Mouse (Mus musculus) macrophage (primary cell): ENCODE measurements around the gene Tiam1. TPM values are rescaled to one million over a fixed set of nuclear protein-coding genes. Genes with fewer than 3 reads are reported as not detected.
A peak's percentile ranks its signal among the peaks of the same experiment; 100 is the strongest.

Experiments used
- H3K27ac ChIP-seq: fragments of 350-480 bp; formaldehyde crosslinking; 2 replicates; pipeline ENCODE4 v1.9.0; 2021
- H3K36me3 ChIP-seq: fragments of 350-480 bp; formaldehyde crosslinking; 2 replicates; pipeline ENCODE4 v1.9.0; 2021; ENCODE audit errors: inconsistent target
- H3K4me3 ChIP-seq: fragments of 350-480 bp; formaldehyde crosslinking; 2 replicates; pipeline ENCODE4 v1.9.0; 2021; ENCODE audit errors: inconsistent target
- H3K79me2 ChIP-seq: fragments of 350-480 bp; formaldehyde crosslinking; 2 replicates; pipeline ENCODE4 v1.9.0; 2021; ENCODE audit errors: inconsistent target
- WGBS: methylation state at CpG from one replicate; pipeline ENCODE4 v1.1.7; 2026; ENCODE audit warnings: inconsistent platforms; ENCODE audit not compliant: missing documents; 5-methylcytosine and 5-hydroxymethylcytosine counted together
- polyA plus RNA-seq: library from polyadenylated mRNA; stranded (reverse); fragments of 250-400 nt; gene quantifications from 3 replicates; pipeline ENCODE4 v1.2.4, GENCODE M21; 2018; ENCODE audit warnings: inconsistent platforms
- total RNA-seq, 78 experiments: library from RNA; depleted of rRNA; stranded (reverse); fragments of 250-400 nt; gene quantifications; 1 replicate in 9 of 78; 2 replicates in 24 of 78; 3 replicates in 43 of 78; 4 replicates in 2 of 78; pipeline ENCODE4 v1.2.4; 2018; ENCODE audit warnings: inconsistent platforms in 56 of 78

The Tiam1 gene
- total RNA-seq (2018; cell fraction: chromatin; rRNA removed), result 10 to 100 TPM in 16 of 26 experiments, 1 to 10 TPM in 10; 2.4 to 91.2 (median 10.7) TPM
- total RNA-seq (2018; cell fraction: cytosol; rRNA removed), result 1 to 10 TPM; 3.0 to 7.4 (median 4.4) TPM
- 10 to 100 TPM in 10 of 26 experiments, 1 to 10 TPM in 16; 4.9 to 44.7 (median 8.8) TPM for total RNA-seq (2018; cell fraction: nucleus; rRNA removed)
- 2.5 to 6.1 TPM (median 3.5 TPM) in 3 replicates for polyA plus RNA-seq

DNA sequence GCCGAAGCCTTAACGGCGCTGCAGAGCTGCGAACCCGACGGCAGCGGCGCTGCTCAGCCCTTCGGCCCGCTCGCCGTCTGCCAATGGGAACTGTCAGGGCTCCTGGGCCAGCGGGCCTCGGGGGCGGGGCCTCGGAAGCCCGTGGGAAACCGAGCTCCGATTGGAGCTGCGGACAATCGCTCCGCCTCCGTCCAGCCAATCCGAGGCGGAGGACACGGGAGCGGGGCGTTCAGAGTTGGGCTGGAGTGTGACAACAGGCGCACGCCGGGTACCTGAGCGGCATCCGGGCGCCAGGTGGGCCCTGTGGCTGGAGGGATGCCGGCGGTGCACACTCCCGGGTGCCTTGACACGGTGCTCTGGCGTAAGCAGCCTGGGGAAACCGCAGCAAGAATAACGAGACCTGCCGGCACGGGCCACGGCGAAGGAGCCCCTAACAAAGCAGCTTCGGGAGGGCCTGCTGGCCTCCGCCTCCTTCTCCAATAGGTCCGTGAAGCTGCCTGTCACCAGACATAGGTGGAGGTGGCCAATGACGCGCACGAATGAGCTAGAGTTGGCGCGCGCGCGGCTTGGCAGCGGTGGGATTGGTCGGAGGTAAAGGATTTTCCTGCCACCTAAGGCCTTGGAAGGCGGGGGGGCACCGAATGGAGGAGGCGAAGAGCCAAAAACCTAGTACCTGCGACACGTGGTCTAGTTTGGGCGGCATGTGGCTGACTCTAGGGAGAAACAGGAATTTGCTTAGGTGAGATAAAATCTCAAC lies at the start of gene Tiam1:
Tiam1 (minus strand) TSS at position 10 of the 757 bp plus-strand sequence.
- no peak within 1 kb of the TSS for H3K27ac ChIP-seq
- no peaks in the 10 kb centered on the region for H3K79me2 ChIP-seq
- H3K36me3 ChIP-seq, result no peaks in the 10 kb centered on the region
- 1% methylated on average over 64 of the region's 64 CpGs for WGBS
- peak within 1 kb of the TSS; percentile 38 for H3K4me3 ChIP-seq

DNA sequence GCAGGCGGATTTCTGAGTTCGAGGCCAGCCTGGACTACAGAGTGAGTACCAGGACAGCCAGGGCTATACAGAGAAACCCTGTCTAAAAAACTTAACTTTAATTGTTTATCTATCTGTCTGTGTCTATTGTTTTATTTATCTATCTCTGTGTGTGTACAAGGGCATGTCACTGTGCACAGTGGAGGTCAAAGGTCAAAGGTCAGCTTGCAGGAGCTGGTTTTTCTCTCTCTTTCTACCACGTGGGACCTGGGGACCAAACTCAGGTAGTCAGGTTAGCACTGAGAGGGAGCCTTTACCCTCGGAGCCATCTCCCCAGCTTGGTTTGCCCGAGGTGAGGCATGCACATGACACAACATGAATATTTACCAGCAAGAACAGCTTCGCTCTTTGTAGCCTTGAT lies 47.7 kb upstream of the Tiam1 start:
- Histone ChIP-seq H3K27ac (no peak overlapping the region), H3K36me3 (no peaks in the 10 kb centered on the region), H3K79me2 (no peaks in the 10 kb centered on the region), H3K4me3 (no peak overlapping the region)
- 97% methylated on average over 6 of the region's 6 CpGs for WGBS

DNA sequence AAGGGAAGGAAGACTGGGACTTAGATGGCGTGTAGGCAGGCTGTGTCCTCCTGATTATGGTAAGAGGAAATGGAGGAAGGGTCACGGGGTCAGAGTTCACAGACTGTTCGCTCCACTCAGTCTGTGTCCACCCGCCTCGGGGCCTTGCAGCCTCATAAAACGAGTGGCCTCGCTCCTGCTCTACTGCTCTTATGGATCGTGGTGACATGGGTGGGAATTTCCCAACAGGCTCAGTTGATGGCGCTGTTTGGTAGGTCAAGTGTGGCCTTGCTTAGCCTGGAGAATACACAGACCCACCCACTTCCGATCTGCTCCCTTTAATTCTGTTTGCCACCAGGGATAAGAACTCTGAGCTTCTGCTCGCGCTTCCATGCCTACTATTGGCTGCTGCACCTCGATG lies 43.9 kb upstream of the Tiam1 start:
- H3K4me3 ChIP-seq, result no peak overlapping the region
- WGBS, result 15% methylated on average over 13 of the region's 13 CpGs
- no peaks in the 10 kb centered on the region for H3K36me3 ChIP-seq
- H3K27ac ChIP-seq, result no peak overlapping the region
- no peaks in the 10 kb centered on the region for H3K79me2 ChIP-seq

DNA sequence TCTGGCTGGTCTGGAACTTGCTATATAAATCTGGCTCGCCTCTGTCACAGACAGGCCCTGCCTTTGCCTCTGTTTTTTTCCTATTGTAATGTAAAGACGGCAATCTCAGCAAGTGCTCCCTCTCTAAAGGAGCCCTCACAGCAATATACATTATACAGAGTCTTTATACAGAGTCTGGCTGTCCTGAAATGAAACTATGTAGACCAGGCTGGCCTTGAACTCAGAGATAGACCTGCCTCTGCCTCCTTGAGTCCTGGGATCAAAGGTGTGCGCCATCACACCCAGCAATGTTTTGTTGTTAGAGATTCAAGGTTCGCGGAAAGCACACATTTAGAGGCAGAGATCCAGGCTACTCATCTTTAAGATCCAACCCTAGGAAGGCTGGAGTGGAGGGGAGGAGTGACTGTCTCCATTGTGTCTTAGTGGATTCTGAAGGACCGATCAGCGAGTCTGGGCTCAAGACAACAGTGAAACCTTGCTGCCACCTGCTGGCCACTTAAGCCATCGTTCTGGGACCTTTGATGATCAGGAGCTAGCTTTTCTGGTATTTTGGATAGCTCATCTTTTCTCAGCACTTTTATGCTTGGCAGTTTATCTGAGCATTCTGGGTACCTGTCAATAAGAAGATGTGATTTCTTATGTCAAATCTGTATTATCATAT lies 42.5 kb upstream of the Tiam1 start:
- Histone ChIP-seq H3K36me3 (no peaks in the 10 kb centered on the region), H3K4me3 (no peak overlapping the region), H3K79me2 (no peaks in the 10 kb centered on the region), H3K27ac (no peak overlapping the region)
- WGBS, result 55% methylated on average over 8 of the region's 8 CpGs

DNA sequence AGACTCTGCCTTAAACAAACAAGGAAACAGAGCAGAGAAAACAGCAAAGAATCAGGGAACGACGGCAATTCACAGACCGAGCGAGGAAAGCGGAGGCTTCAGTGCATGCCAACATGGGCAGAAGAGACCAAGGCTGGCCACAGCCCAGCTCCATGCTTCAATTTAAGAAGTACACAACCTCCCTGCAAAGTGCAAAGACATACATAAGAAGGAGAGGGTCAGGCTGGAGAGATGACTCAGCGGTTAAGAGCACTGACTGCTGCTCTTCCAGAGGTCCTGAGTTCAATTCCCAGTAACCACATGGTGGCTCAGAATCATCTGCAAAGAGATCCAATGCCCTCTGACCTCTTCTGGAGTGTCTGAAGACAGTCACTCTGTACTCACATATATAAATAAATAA lies 40.6 kb upstream of the Tiam1 start:
- H3K4me3 ChIP-seq, result no peak overlapping the region
- H3K79me2 ChIP-seq, result no peaks in the 10 kb centered on the region
- H3K36me3 ChIP-seq, result no peaks in the 10 kb centered on the region
- no peak overlapping the region for H3K27ac ChIP-seq
- 99% methylated on average over 6 of the region's 6 CpGs for WGBS

DNA sequence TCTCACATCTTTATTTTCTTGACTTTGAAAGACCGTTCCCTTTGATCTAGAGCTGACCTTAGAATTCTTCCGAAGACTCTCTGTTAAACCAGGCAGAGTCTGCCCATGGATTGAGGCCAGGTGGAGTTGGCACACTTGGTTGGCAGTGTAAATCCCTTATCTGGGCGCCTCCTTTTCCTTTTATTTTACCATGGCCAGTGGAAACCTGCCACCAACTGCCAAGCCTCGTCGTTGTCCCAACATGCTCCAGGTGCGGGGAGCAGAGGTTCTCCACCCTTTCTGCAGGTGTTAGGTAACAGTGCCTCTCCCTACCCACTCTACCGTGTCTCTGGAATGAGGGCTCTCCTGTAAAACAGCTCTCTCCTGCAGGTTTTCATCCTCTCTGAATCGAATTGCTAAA lies 38.1 kb upstream of the Tiam1 start:
- Histone ChIP-seq H3K4me3 (no peak overlapping the region), H3K79me2 (no peaks in the 10 kb centered on the region)
- 93% methylated on average over 8 of the region's 8 CpGs for WGBS

DNA sequence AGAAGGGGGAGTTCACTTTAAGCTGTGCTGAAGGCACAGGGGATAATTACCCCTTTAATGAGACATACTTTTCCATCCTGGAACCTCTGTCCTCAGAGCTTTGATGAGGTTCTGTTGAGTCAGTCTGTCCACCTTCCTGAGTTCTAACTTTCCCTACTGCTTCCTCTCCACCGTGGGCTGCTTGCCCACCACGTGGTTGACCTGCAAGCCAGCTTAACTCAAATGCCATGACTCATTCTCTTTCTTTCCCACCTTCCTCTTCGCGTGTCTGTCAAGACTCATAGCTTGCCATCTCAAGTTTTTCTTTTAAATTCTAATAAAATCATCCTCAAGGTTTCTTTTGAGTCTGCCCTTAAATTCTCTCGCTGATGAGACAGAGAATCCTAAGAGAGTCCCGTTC lies 37.4 kb upstream of the Tiam1 start:
- H3K36me3 ChIP-seq, result no peaks in the 10 kb centered on the region
- WGBS, result 47% methylated on average over 6 of the region's 6 CpGs
- no peak overlapping the region for H3K27ac ChIP-seq
- H3K79me2 ChIP-seq, result no peaks in the 10 kb centered on the region
- H3K4me3 ChIP-seq, result no peak overlapping the region

More for the DNA sequence above, 38.1 kb upstream of the Tiam1 start:
- no peaks in the 10 kb centered on the region for H3K36me3 ChIP-seq
- H3K27ac ChIP-seq, result no peak overlapping the region

DNA sequence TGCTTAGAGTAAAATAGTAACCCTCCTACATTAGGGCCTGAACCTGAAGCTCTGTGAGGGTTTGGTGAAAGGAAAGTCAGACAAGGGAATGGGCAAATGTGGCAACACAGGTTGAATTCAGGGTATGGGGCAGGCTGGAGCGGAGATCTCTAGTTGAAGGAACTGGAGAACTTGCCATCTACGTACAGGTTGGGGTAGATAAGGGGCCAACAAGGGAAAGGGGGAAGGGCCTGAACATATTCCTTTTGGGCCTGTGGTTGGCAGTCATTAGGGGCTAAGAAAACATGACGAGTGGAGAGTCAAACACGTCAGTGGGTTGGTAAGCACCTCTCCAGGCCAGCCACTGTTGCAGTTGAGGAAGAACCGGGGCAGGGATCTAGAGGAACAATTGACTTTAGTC lies 36.3 kb upstream of the Tiam1 start:
- Histone ChIP-seq H3K4me3 (no peak overlapping the region), H3K79me2 (no peaks in the 10 kb centered on the region), H3K36me3 (no peaks in the 10 kb centered on the region), H3K27ac (no peak overlapping the region)
- WGBS, result 90% methylated on average over 5 of the region's 5 CpGs

DNA sequence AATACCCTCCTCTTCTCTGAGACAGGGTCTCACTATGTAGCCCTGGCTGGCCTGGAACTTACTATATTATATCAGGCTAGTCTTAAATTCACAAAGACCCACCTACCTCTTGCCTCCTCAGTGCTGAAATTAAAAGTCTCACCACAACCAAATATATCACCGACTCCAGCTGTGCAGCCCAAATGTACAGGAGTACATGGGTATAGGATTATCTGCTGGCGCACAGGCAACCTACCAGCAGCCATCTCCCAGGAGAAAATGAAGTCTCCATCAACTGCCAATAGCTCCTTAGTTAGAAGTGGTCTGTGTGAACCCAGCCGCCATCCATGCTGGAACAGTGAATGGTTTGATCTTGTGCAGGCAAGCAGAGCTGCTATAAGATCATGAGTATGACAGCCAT lies 34.8 kb upstream of the Tiam1 start:
- no peak overlapping the region for H3K4me3 ChIP-seq
- 92% methylated on average over 3 of the region's 3 CpGs for WGBS
- no peak overlapping the region for H3K27ac ChIP-seq
- no peaks in the 10 kb centered on the region for H3K36me3 ChIP-seq
- H3K79me2 ChIP-seq, result no peaks in the 10 kb centered on the region

DNA sequence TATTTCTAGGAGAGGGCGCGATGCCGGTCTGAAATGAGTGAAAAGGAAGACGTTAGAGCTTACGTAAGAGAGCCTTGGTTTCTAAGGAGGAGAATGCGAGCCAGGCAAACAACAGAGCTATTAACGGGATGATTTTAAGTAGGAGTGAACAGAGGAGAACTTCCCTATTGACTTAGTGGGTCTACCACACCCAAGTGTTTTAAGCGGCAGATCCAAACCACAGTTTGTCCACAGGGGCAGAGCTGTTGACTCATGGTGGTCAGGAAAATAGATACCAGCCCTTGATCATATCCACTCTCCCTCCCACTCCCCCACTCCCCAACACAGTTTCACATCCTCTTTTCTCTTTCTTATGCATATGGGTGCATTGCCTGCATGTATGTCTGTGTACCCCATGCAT lies 33.9 kb upstream of the Tiam1 start:
- no peaks in the 10 kb centered on the region for H3K36me3 ChIP-seq
- WGBS, result 1% methylated on average over 8 of the region's 8 CpGs
- no peaks in the 10 kb centered on the region for H3K79me2 ChIP-seq
- H3K4me3 ChIP-seq, result no peak overlapping the region
- peak overlapping the region; percentile 36 for H3K27ac ChIP-seq

DNA sequence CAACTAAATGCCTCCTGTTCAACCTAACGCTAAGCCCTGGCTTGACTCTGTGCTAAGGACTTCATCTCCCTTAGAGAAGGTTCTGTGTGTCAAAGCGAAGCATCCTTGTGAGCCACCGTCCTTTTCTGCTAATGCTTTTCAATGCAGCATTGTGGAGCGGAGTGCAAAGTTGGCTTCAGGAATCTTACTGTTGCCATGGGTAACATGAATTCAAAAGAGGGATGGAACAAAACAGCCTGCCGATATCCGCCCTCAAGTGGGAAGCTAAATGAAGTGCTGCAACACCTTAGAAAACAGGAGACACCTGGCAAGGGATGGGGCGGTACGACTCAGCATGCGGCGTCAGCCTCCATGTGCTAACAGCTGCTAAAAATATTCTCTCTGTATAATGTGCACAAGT lies 32.9 kb upstream of the Tiam1 start:
- Histone ChIP-seq H3K36me3 (no peaks in the 10 kb centered on the region), H3K4me3 (no peak overlapping the region), H3K27ac (peak overlapping the region; percentile 36; the same call in 1 of the 2 replicates), H3K79me2 (no peaks in the 10 kb centered on the region)
- WGBS, result 61% methylated on average over 10 of the region's 10 CpGs

DNA sequence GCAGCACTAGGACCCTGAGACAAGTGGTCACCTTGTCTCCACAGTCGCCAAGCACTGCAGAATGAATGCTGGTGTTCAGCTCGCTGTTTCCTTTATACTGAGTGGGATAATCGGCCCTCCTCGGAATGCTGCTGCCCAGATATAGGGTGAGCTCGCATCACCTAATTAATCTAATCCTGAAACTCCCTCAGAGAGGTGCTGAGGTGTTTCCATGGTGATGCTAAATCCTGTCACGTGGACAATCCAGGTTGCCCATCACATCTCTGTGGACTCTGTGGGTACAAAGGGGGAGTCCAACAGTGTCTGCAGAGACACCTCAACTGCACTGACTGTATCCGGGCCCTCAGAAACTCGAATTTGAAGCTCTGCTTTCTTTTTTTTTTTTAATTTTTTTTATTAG lies 27.8 kb upstream of the Tiam1 start:
- WGBS, result 93% methylated on average over 6 of the region's 8 CpGs

DNA sequence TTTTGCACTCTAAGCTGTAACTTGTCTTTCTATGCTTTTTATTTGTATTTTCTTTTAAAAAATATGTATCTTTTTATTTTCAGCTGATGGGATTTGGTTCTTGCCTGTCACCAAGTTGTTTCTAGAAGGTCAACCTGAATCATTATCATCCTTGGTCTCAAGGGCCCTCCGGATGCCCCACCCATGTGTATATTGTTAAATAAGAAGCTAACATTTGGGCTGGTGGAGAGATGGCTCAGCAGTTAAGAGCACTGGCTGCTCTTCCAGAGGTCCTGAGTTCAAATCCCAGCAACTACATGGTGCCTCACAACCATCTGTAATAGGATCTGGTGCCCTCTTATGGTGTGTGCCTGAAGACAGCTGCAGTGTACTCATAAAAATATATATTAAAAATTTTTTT lies 27.1 kb upstream of the Tiam1 start:
- 100% methylated on average over 1 of the region's 1 CpGs for WGBS
- Histone ChIP-seq H3K27ac (no peak overlapping the region), H3K4me3 (no peak overlapping the region), H3K36me3 (no peaks in the 10 kb centered on the region), H3K79me2 (no peaks in the 10 kb centered on the region)

More for the DNA sequence above, 27.8 kb upstream of the Tiam1 start:
- Histone ChIP-seq H3K79me2 (no peaks in the 10 kb centered on the region), H3K4me3 (no peak overlapping the region), H3K36me3 (no peaks in the 10 kb centered on the region), H3K27ac (no peak overlapping the region)

DNA sequence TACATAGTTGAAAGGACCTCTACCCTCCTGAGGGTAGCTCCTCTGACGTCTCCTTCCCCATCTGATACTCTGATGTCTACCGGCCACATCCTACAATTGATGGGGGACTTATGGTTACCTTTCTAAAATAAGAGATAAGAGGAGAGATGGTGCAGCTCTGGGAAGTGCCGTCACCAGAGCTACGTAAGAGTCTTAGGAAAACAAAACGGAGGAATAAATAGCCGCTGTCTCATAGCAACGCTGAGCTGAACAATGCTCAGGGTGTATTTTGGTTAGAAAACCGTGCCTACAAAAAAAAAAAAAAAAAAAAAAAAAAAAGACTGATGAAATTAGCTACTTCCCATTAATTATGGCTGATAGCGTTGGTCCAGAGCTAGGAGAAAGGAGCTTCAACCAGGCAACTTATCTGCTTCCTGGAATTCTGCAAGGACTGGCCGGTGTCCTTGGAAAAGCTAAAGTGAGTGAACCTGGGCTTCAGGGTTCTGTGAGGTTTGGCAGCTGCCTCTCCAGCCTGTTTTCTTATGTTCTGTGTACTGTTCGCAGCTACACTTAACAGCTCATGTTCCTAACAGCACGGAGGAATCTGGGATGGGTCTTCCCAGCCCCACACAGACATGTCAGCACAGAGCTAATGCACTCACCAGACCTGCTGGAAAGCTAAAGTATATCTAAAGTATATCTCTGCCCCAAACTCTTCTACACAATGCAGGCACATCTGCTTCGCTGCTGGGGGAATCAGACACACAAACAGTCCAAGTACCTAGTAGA lies 26.5 kb upstream of the Tiam1 start:
- Histone ChIP-seq H3K79me2 (no peaks in the 10 kb centered on the region), H3K36me3 (no peaks in the 10 kb centered on the region), H3K4me3 (no peak overlapping the region), H3K27ac (no peak overlapping the region)
- 84% methylated on average over 10 of the region's 13 CpGs for whole genome bisulfite sequencing
